Mouse (Mus musculus) hindbrain, postnatal 0 days (tissue): ENCODE results near the gene Mstn. TPM values are rescaled to one million over a fixed set of nuclear protein-coding genes. Genes with fewer than 3 reads are reported as not detected.

Experiments used
- ATAC-seq: fragments of 200-750 bp; cut with Nextera tagmentation; 2 replicates; pipeline ENCODE4 v1.8.0; 2017; ENCODE audit warnings: mild to moderate bottlenecking, moderate TSS enrichment, moderate library complexity
- DNase-seq: peaks from one replicate; pipeline ENCODE4 v3.0.0-alpha.2; 2015; ENCODE audit warnings: low spot score
- H3K27ac ChIP-seq: fragments of 300-500 bp; sonication (generic); 2 replicates; pipeline ENCODE4 v1.5.1; 2014; ENCODE audit warnings: mild to moderate bottlenecking
- H3K27me3 ChIP-seq: fragments of 300-500 bp; sonication (generic); 2 replicates; pipeline ENCODE4 v1.6.1; 2014; ENCODE audit warnings: low read length, mixed read lengths; ENCODE audit not compliant: insufficient read depth
- H3K36me3 ChIP-seq: fragments of 300-500 bp; sonication (generic); 2 replicates; pipeline ENCODE4 v1.6.1; 2014; ENCODE audit warnings: low read length, mixed read lengths; ENCODE audit not compliant: insufficient read depth
- H3K4me1 ChIP-seq: fragments of 300-500 bp; sonication (generic); 2 replicates; pipeline ENCODE4 v1.6.1; 2014; ENCODE audit warnings: antibody characterized with exemption, low read length, mixed read lengths; ENCODE audit not compliant: insufficient read depth
- H3K4me2 ChIP-seq: fragments of 300-500 bp; sonication (generic); 2 replicates; pipeline ENCODE4 v1.6.1; 2014; ENCODE audit warnings: low read depth, mild to moderate bottlenecking, low read length, moderate library complexity, mixed read lengths
- H3K4me3 ChIP-seq: fragments of 300-500 bp; sonication (generic); 2 replicates; pipeline ENCODE4 v1.5.1; 2014; ENCODE audit warnings: low read length
- H3K9ac ChIP-seq: fragments of 300-500 bp; sonication (generic); replicated peaks from 2 replicates; pipeline ENCODE4 v1.6.1; 2014; ENCODE audit warnings: mild to moderate bottlenecking, low read length, moderate library complexity, mixed read lengths
- H3K9me3 ChIP-seq: fragments of 300-500 bp; sonication (generic); 2 replicates; pipeline ENCODE4 v1.6.1; 2016; ENCODE audit warnings: low read length, mixed read lengths
- CTCF ChIP-seq: IDR thresholded peaks from 2 replicates; pipeline ENCODE4 v1.5.1; 2016; ENCODE audit warnings: antibody characterized with exemption, control low read depth, low read depth
- WGBS: fragments of 180-500 bp; shearing (Covaris S2); extraction: QIAGEN DNeasy Blood & Tissue Kit; methylation state at CpG from one replicate; pipeline ENCODE4 v1.1.7; 2014; 5-methylcytosine and 5-hydroxymethylcytosine counted together
- polyA plus RNA-seq: library from polyadenylated mRNA; unstranded; fragments of >200 nt; fragmentation: Nextera tagmentation; extraction: Ambion mirVana; gene quantifications from 2 replicates; pipeline ENCODE4 v1.2.1, GENCODE M21; 2015
- total RNA-seq: library from RNA; depleted of rRNA; stranded (reverse); fragments of >200 nt; gene quantifications from 2 replicates; pipeline ENCODE4 v1.2.3, GENCODE M21; 2014; rRNA removed

Gene Mstn
- total RNA-seq (0.11 and 0.31 TPM in 2 replicates), polyA plus RNA-seq (0.32 and 0.39 TPM in 2 replicates)

DNA sequence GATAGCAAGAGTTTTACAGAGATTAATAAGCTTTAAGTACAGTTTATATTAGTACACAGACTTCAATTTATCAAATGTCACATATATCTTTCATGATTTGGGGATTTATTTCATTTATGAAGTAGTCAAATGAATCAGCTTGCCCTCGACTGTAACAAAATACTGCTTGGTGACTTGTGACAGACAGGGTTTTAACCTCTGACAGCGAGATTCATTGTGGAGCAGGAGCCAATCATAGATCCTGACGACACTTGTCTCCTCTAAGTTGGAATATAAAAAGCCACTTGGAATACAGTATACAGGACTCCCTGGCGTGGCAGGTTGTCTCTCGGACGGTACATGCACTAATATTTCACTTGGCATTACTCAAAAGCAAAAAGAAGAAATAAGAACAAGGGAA is at the start of gene Mstn:
TSS of gene Mstn (plus strand) at position 301 of the 400 bp plus-strand sequence.
- TF ChIP-seq CTCF, result no peak
- no peak within 1 kb of the TSS for H3K4me3 ChIP-seq
- H3K27ac ChIP-seq, result no peak within 1 kb of the TSS
- no peak for ATAC-seq
- H3K4me2 ChIP-seq, result peak within 1 kb of the TSS; percentile 36
- WGBS, result 46% methylated on average over 6 of the region's 6 CpGs
- no peak for DNase-seq
- H3K9ac ChIP-seq, result no peak within 1 kb of the TSS
- no peaks in the 10 kb centered on the region for H3K9me3 ChIP-seq
- H3K4me1 ChIP-seq, result no peaks in the 10 kb centered on the region
- no peaks in the 10 kb centered on the region for H3K27me3 ChIP-seq
- H3K36me3 ChIP-seq, result no peaks in the 10 kb centered on the region

DNA sequence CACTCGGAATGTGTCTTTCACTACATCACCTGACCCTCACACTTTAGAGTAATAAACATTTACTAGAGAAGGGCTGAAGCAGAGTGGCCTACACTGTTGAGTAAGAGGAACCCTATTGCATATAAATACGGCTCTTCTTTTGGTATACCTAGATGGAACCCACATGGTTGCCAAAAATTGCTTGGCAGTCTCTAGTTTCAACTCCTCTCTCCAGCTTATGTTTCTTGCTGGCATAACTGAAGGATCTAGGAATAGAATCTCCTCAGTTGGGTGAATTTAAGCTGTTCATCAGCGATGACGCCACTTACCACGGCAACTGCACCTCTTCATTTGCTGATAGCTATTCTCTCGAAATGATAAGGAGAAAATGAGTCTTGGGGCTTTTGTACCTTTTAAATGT is 46.7 kb upstream of the Mstn start:
- H3K36me3 ChIP-seq, result no peaks in the 10 kb centered on the region
- TF ChIP-seq CTCF, result no peak
- H3K9me3 ChIP-seq, result no peaks in the 10 kb centered on the region
- DNase-seq (no peak), ATAC-seq (no peak)
- H3K4me2 ChIP-seq, result no peak overlapping the region
- 85% methylated on average over 6 of the region's 6 CpGs for WGBS
- H3K9ac ChIP-seq, result no peak overlapping the region
- H3K27me3 ChIP-seq, result no peaks in the 10 kb centered on the region
- H3K4me3 ChIP-seq, result no peak overlapping the region
- 0 out of 2 replicates have a peak, but pooled peaks cover 3% of the 10 kb centered on the region for H3K4me1 ChIP-seq
- no peak overlapping the region for H3K27ac ChIP-seq

DNA sequence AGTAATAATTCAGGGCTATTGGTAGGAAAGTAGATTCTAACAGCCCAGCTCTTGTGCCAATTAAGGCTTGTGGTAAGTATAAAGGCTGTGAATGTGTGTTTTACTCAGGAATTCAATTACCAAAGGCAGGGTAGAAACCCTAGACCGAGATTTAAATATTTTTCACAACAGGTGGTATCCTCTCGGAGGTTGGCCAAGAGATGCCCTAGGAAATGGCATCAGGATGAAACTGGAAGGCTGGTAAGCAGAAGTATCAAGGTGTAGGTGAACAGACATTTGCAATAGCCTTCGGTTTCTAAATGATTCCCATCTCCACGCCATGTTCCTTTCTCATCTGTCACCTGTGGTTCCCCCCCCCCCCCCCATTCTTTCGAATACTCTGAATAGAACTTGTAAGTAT is 45.8 kb upstream of the Mstn start:
- H3K36me3 ChIP-seq, result no peaks in the 10 kb centered on the region
- ATAC-seq, result no peak
- WGBS, result 48% methylated on average over 5 of the region's 5 CpGs
- no peak overlapping the region for H3K4me2 ChIP-seq
- H3K9me3 ChIP-seq, result no peaks in the 10 kb centered on the region
- H3K27me3 ChIP-seq, result no peaks in the 10 kb centered on the region
- H3K27ac ChIP-seq, result no peak overlapping the region
- H3K4me3 ChIP-seq, result no peak overlapping the region
- H3K4me1 ChIP-seq, result 0 out of 2 replicates have a peak, but pooled peaks cover 3% of the 10 kb centered on the region
- H3K9ac ChIP-seq, result no peak overlapping the region
- no peak for TF ChIP-seq CTCF
- no peak for DNase-seq

DNA sequence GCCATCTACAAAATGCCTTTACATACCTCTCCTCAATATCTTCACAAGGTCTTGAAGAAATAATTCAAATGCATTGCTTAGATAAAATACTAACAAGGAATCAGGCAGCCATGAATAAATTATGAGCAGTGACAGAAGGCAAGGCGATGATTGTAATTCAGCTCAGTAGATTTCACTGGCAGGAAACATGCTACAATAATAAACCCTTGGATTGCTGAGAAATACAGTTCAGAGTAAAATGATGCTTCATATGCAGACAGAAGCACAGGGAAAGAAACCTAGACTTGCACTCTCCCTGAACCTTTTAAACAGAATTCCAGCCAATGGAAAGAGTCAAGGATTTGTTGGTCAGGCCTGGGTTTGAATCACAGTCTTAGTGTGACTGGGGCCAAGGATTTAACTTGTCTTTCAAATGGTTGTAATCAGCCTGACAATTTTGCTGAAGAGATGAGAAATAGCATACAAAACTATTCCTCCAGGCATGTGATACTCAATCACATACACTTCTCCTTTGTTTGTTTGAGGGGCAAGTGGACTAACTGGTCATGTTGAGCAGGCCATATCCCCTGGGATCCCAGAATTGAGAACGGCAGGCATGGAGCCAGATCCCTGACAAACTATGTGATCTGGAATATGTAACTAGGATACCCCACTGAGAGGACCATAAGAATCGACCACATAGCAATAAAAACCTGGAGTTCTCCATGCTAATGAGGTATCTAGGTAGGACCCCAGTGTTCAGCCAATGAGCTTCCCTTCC is 42.5 kb upstream of the Mstn start:
- 41% methylated on average over 3 of the region's 3 CpGs for WGBS
- Histone ChIP-seq H3K4me1 (0 out of 2 replicates have a peak, but pooled peaks cover 3% of the 10 kb centered on the region), H3K4me2 (no peak overlapping the region), H3K27me3 (no peaks in the 10 kb centered on the region), H3K9me3 (no peaks in the 10 kb centered on the region), H3K9ac (no peak overlapping the region), H3K36me3 (no peaks in the 10 kb centered on the region), H3K4me3 (no peak overlapping the region), H3K27ac (no peak overlapping the region)
- TF ChIP-seq CTCF, result no peak
- DNase-seq (no peak), ATAC-seq (no peak)

DNA sequence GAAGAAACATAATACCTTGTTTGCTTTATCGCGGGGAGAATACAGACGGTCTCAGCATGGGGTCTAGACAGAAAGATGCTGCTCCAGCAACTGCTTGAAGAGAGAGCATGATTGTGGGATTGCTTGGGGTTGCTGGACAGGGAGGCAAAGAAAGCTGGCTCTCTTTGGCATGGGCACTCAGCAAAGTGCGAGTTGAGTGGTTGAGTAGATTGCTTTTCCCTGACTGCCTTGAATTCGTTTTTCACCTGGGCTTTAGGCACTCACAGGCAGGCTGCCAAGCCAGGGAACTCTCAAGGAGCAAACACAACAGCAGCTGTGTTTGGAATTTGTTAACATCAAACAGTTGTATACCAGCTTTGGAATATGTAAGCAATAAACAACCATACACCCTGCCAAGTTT is 41.4 kb upstream of the Mstn start, which contains the start of gene 1700019D03Rik:
TSS of gene 1700019D03Rik (minus strand) at position 101 of the 400 bp plus-strand sequence.
- H3K4me3 ChIP-seq, result no peak within 1 kb of the TSS
- 58% methylated on average over 5 of the region's 5 CpGs for WGBS
- H3K9me3 ChIP-seq, result no peaks in the 10 kb centered on the region
- no peaks in the 10 kb centered on the region for H3K36me3 ChIP-seq
- H3K4me2 ChIP-seq, result no peak within 1 kb of the TSS
- ATAC-seq, result no peak
- H3K27me3 ChIP-seq, result no peaks in the 10 kb centered on the region
- H3K9ac ChIP-seq, result no peak within 1 kb of the TSS
- H3K27ac ChIP-seq, result no peak within 1 kb of the TSS
- H3K4me1 ChIP-seq, result 0 out of 2 replicates have a peak, but pooled peaks cover 3% of the 10 kb centered on the region
- no peak for DNase-seq
- no peak for TF ChIP-seq CTCF

DNA sequence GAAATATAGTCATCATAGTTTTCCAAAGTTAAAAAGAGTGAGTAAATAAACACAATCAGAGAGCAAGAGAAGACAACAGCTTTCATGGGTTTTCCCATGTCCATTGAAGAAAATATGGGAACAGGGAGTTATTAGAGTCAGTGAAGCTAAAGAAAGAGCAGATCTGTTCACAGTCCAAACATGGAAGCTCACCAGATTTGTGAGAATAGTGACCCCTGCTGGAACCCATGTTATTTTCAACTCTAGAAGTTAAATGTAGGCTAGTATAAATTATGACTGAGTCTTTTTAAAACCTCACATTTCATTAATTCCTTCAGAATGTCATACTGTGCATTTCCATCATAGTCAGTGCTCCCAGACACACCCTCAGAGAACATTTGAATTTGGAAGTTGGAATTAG is 28.9 kb upstream of the Mstn start:
- Histone ChIP-seq H3K4me1 (no peaks in the 10 kb centered on the region), H3K36me3 (no peaks in the 10 kb centered on the region), H3K4me2 (no peak overlapping the region), H3K27me3 (no peaks in the 10 kb centered on the region), H3K4me3 (no peak overlapping the region), H3K9me3 (no peaks in the 10 kb centered on the region), H3K27ac (no peak overlapping the region), H3K9ac (no peak overlapping the region)
- TF ChIP-seq CTCF, result peak; percentile 59
- ATAC-seq (peak; percentile 59; the same call in 1 of the 2 replicates), DNase-seq (peak; percentile 80)

DNA sequence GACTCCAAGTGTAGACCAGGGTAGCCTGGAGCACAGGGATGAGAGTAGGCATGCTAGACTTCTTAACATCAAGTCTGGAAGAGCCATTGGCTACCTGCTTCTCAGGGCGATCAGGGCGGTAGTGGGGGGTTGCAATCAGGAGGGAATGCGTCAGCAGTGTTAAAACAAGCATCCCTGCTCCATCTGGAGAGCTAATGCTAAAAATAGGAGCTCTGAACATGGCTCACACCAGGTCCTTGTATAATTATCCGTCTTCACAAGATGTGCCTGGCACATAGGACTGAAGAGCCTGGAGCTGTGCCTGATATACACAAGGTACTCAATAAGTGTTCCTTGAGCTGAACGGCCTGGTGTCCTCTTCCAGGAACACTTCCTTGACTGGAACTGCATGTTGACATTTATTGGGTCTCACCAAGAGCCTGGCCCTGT is 24.0 kb upstream of the Mstn start:
- DNase-seq (no peak), ATAC-seq (no peak)
- Histone ChIP-seq H3K9me3 (no peaks in the 10 kb centered on the region), H3K4me1 (no peaks in the 10 kb centered on the region), H3K36me3 (no peaks in the 10 kb centered on the region), H3K9ac (no peak overlapping the region), H3K4me3 (no peak overlapping the region), H3K4me2 (no peak overlapping the region), H3K27ac (no peak overlapping the region), H3K27me3 (no peaks in the 10 kb centered on the region)
- WGBS, result 86% methylated on average over 5 of the region's 5 CpGs
- no peak for TF ChIP-seq CTCF
